Mouse (Mus musculus): ENCODE data around the gene Mcat. TPM values are rescaled to one million over a fixed set of nuclear protein-coding genes. Genes with fewer than 3 reads are reported as not detected.
A peak's percentile ranks its signal among the peaks of the same experiment; 100 is the strongest.

The Mcat gene
- 18.1 and 21.0 TPM in 2 replicates for polyA plus RNA-seq (2015; fragmentation: Nextera tagmentation; extraction: Ambion mirVana)

DNA sequence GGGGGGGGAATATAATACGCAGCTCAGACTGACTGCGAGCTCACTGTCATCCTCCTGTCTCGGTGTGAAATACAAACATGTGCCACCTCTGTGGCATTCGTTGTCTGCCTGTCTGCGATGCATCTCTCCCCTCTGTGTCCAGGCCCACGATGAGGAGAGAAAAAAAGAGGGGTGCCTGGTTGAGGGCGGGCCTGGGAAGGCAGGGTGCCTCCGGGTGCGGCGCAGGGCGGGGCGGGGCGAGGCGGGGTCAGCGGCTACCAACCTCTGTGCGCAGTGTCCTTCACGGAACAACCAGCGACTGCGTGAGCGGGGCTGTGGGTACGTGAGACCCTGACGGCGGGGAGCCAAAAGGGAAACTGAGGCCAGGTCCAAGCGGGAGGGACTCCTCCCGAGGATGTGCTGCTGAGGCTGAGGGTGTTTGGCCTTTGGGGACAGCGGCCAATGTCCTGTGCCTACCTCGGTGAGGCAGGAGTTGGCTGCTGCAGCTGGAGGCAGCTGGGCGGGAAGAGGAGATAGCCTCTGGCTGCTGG, at the start of gene Mcat, which contains the start of gene Tspo:
TSS of gene Mcat (minus strand) at position 461 of the 530 bp plus-strand sequence.
TSS of gene Tspo (plus strand) at position 266 of the 530 bp plus-strand sequence.
- peak; percentile 79 for DNase-seq
- ATAC-seq (ENCODE audit: low read depth): peak; percentile 83
- H3K4me1 ChIP-seq (replicated peaks): peaks cover 72% of the 10 kb centered on the region

DNA sequence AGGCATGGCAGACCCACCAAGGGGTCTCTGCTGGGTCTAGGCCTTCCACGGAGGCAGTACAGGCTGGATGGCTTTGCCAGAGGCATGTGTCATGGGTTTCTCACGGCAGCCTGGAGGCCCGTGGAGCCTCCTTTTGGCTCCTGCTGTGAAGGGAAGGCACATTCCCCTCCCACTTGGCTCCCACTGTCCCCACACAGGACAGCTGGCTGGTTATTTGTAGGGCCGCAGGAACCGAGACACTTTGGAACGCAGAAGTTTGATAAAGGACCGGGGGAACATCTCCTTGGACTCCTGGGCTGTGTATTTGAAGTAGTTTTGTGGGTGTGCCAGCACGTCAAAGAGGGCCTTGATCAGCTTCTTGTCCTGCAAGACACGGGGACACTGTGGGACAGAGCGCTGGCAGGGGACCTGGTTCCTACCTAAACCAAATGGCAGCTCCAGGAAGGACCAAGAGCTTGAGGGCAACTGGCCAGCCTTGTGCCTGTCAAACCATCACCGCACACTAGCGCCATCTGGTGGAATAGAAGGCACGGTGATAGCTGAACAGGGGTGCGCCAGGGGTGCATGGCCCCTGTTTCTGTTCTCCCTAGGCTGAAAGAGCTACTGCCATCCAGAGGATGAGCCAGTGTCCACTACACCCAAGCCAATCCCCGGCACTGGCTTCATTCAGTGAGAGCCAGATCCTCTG, 43.7 kb upstream of the Mcat start:
- peaks cover 38% of the 10 kb centered on the region for H3K4me1 ChIP-seq (replicated peaks)
- peak overlapping the region; percentile 42 for H3K4me2 ChIP-seq
- H3K9me3 ChIP-seq (replicated peaks): no peaks in the 10 kb centered on the region
- H3K27ac ChIP-seq: peak overlapping the region; percentile 71
- peak overlapping the region; percentile 53 for H3K9ac ChIP-seq
- 0 out of 2 replicates have a peak overlapping the region, but pooled peaks have one; percentile 2 for H3K4me3 ChIP-seq (replicated peaks)
- ATAC-seq (ENCODE audit: low read depth) (peak; percentile 68), DNase-seq (peak; percentile 68)
- no peaks in the 10 kb centered on the region; the same call in 1 of the 2 replicates for H3K27me3 ChIP-seq
- WGBS (ENCODE audit: insufficient replicate concordance): 39% methylated on average over 15 of the region's 15 CpGs
- H3K36me3 ChIP-seq: no peaks in the 10 kb centered on the region

More for the DNA sequence above, at the start of gene Mcat, which contains the start of gene Tspo:
- H3K4me3 ChIP-seq (replicated peaks): peak within 1 kb of the TSS; percentile 77
- H3K27ac ChIP-seq: peak within 1 kb of the TSS; percentile 96
- H3K27me3 ChIP-seq: no peaks in the 10 kb centered on the region
- peak within 1 kb of the TSS; percentile 88 for H3K9ac ChIP-seq
- peak within 1 kb of the TSS; percentile 86 for H3K4me2 ChIP-seq
- H3K36me3 ChIP-seq: no peaks in the 10 kb centered on the region
- no peaks in the 10 kb centered on the region for H3K9me3 ChIP-seq (replicated peaks)
- WGBS (ENCODE audit: insufficient replicate concordance): under 1% methylated on average over 28 of the region's 28 CpGs

DNA sequence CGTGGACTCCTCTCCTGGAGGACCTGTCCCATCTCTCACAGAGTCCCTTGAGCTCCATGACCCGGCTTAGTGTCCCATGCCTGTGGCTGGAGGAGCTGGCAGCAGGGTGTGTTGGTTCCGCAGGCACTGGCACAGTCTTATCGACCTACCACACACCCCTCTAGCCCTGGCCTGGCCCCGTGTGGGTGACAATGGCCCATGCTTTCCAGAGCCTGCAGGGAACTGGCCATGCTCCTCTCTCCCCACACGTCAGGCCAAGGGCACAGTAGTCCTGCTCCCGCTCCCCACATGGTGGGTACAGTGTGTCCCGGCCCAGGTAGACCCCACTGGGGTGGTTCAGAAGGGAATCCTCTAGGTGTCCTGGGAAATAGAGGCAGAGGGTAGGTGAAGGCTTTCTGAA, 43.1 kb upstream of the Mcat start:
- Histone ChIP-seq H3K9me3 (replicated peaks) (no peaks in the 10 kb centered on the region), H3K27ac (peak overlapping the region; percentile 71), H3K27me3 (no peaks in the 10 kb centered on the region; the same call in 1 of the 2 replicates), H3K9ac (peak overlapping the region; percentile 53), H3K4me2 (peak overlapping the region; percentile 42), H3K36me3 (no peaks in the 10 kb centered on the region), H3K4me3 (replicated peaks) (0 out of 2 replicates have a peak overlapping the region, but pooled peaks have one; percentile 2), H3K4me1 (replicated peaks) (peaks cover 41% of the 10 kb centered on the region)
- WGBS (ENCODE audit: insufficient replicate concordance): 63% methylated on average over 8 of the region's 8 CpGs
- DNase-seq (peak; percentile 49), ATAC-seq (ENCODE audit: low read depth) (peak; percentile 89)

- peaks cover 46% of the 10 kb centered on the region for H3K4me1 ChIP-seq (replicated peaks)
- DNase-seq (no peak), ATAC-seq (ENCODE audit: low read depth) (peak; percentile 27; the same call in 1 of the 2 replicates)
- no peaks in the 10 kb centered on the region; the same call in 1 of the 2 replicates for H3K27me3 ChIP-seq
- no peaks in the 10 kb centered on the region for H3K9me3 ChIP-seq (replicated peaks)
- H3K4me3 ChIP-seq (replicated peaks): no peak overlapping the region
- H3K4me2 ChIP-seq: 0 out of 2 replicates have a peak overlapping the region, but pooled peaks have one; percentile 42
- H3K27ac ChIP-seq: peak overlapping the region; percentile 71
- 0 out of 2 replicates have a peak overlapping the region, but pooled peaks have one; percentile 9 for H3K9ac ChIP-seq
- no peaks in the 10 kb centered on the region for H3K36me3 ChIP-seq
- 82% methylated on average over 11 of the region's 11 CpGs for WGBS (ENCODE audit: insufficient replicate concordance)
Observed at GRCm38 (mm10) chr15:83606216-83606615, 42.6 kb upstream of the Mcat start.

DNA sequence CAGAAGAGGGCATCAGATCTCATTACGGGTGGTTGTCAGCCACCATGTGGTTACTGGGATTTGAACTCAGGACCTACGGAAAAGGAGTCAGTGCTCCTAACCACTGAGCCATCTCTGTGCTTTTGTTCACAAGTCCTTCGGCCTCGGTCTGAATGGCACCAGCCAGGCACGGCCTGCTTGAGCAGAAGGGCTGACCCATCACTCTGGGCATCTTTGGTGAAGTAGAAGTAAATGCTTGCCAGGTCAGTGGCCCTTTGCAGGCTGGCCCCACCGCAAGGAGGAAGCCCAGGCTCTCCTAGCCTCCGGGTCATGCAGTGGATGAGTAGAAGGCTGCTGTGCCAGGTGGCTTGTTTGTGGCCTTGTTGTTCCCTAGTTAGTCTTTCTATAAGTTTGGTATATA, 39.8 kb upstream of the Mcat start:
- Histone ChIP-seq H3K9ac (no peak overlapping the region), H3K27ac (peak overlapping the region; percentile 15; the same call in 1 of the 2 replicates), H3K27me3 (no peaks in the 10 kb centered on the region), H3K36me3 (no peaks in the 10 kb centered on the region), H3K4me3 (replicated peaks) (no peak overlapping the region), H3K4me2 (no peak overlapping the region), H3K9me3 (replicated peaks) (no peaks in the 10 kb centered on the region), H3K4me1 (replicated peaks) (peaks cover 62% of the 10 kb centered on the region)
- WGBS (ENCODE audit: insufficient replicate concordance): 85% methylated on average over 7 of the region's 7 CpGs
- no peak for ATAC-seq (ENCODE audit: low read depth)
- DNase-seq: no peak

GRCm38 (mm10) chr15:83603046-83603396, 39.4 kb upstream of the Mcat start:
- peak overlapping the region; percentile 25 for H3K27ac ChIP-seq
- 76% methylated on average over 1 of the region's 1 CpGs for WGBS (ENCODE audit: insufficient replicate concordance)
- H3K36me3 ChIP-seq: no peaks in the 10 kb centered on the region
- DNase-seq (no peak), ATAC-seq (ENCODE audit: low read depth) (no peak)
- H3K27me3 ChIP-seq: no peaks in the 10 kb centered on the region
- no peaks in the 10 kb centered on the region for H3K9me3 ChIP-seq (replicated peaks)
- H3K4me2 ChIP-seq: no peak overlapping the region
- peaks cover 62% of the 10 kb centered on the region for H3K4me1 ChIP-seq (replicated peaks)
- no peak overlapping the region for H3K4me3 ChIP-seq (replicated peaks)
- H3K9ac ChIP-seq: no peak overlapping the region

DNA sequence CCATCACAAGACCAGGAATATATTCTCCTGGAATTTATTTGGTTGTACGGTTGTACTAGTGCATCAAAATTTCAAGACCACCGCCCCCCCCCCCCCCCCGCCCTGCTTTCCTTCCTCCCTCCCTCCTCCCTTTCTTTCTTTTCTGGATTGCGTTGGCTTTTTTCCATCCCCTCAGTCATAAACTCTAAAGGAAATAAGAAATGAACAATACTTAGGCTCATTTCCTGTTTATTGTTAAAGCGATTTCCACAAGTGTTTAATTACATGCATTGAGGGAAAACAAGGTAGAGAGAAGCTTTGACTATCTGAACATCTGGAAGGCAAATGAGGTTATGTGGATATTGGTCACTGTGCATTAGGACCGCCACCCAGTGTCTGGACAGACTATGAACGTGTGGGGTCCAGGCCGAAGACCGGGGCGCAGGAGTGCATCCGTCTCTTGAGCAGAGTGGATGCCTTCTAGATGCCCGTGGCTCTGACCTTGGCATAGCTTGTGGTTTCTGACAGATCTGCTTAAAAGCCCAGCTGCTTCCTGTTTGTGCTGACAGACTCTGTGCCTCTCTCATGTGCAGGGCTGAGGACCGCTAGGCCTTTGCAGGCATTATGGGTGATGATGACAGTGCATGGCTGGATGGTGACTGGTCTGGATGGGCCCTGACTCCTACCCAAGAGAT, 38.9 kb upstream of the Mcat start:
- H3K9ac ChIP-seq: no peak overlapping the region
- DNase-seq (no peak), ATAC-seq (ENCODE audit: low read depth) (no peak)
- WGBS (ENCODE audit: insufficient replicate concordance): 61% methylated on average over 13 of the region's 13 CpGs
- H3K4me2 ChIP-seq: no peak overlapping the region
- peak overlapping the region; percentile 25 for H3K27ac ChIP-seq
- H3K36me3 ChIP-seq: no peaks in the 10 kb centered on the region
- H3K27me3 ChIP-seq: no peaks in the 10 kb centered on the region
- no peak overlapping the region for H3K4me3 ChIP-seq (replicated peaks)
- no peaks in the 10 kb centered on the region for H3K9me3 ChIP-seq (replicated peaks)
- peaks cover 62% of the 10 kb centered on the region for H3K4me1 ChIP-seq (replicated peaks)

GRCm38 (mm10) chr15:83601185-83601584, 37.6 kb upstream of the Mcat start:
- Histone ChIP-seq H3K36me3 (no peaks in the 10 kb centered on the region), H3K9ac (no peak overlapping the region), H3K4me1 (replicated peaks) (peaks cover 62% of the 10 kb centered on the region), H3K4me3 (replicated peaks) (no peak overlapping the region), H3K27ac (peak overlapping the region; percentile 51), H3K27me3 (no peaks in the 10 kb centered on the region), H3K4me2 (no peak overlapping the region), H3K9me3 (replicated peaks) (no peaks in the 10 kb centered on the region)
- DNase-seq: no peak
- ATAC-seq (ENCODE audit: low read depth): peak; percentile 37; the same call in 1 of the 2 replicates
- WGBS (ENCODE audit: insufficient replicate concordance): 39% methylated on average over 4 of the region's 4 CpGs

DNA sequence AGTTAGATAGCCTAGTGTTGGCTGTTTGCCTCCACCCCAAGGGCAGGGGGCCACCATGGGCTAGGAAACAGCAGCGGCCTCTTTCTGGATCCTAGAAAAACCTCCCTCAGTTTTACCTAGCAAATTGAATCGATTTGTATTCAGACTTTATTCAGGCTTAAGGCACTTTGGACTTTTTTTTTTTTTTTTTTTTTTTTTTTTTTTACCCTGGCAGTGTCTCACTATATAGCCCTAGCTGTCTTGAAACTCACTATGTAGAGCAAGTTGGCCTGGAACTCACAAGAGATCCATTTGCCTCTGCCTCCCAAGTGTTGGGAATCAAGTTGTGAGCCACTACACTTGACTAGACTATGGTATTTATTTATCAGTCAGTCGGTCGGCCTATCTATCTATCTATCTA, 33.2 kb upstream of the Mcat start:
- H3K27me3 ChIP-seq: no peaks in the 10 kb centered on the region
- peaks cover 67% of the 10 kb centered on the region for H3K4me1 ChIP-seq (replicated peaks)
- DNase-seq (no peak), ATAC-seq (ENCODE audit: low read depth) (no peak)
- WGBS (ENCODE audit: insufficient replicate concordance): 71% methylated on average over 4 of the region's 4 CpGs
- no peaks in the 10 kb centered on the region for H3K9me3 ChIP-seq (replicated peaks)
- H3K36me3 ChIP-seq: no peaks in the 10 kb centered on the region
- H3K4me3 ChIP-seq (replicated peaks): no peak overlapping the region
- peak overlapping the region; percentile 94; the same call in 1 of the 2 replicates for H3K9ac ChIP-seq
- H3K27ac ChIP-seq: peak overlapping the region; percentile 100; the same call in 1 of the 2 replicates
- H3K4me2 ChIP-seq: no peak overlapping the region

- H3K9ac ChIP-seq: peak overlapping the region; percentile 94
- H3K36me3 ChIP-seq: peaks cover 11% of the 10 kb centered on the region
- peak overlapping the region; percentile 100 for H3K27ac ChIP-seq
- no peak for DNase-seq
- H3K27me3 ChIP-seq: no peaks in the 10 kb centered on the region
- H3K4me2 ChIP-seq: peak overlapping the region; percentile 98
- H3K4me3 ChIP-seq (replicated peaks): peak overlapping the region; percentile 81
- H3K9me3 ChIP-seq (replicated peaks): no peaks in the 10 kb centered on the region
- ATAC-seq (ENCODE audit: low read depth): no peak
- WGBS (ENCODE audit: insufficient replicate concordance): 30% methylated on average over 7 of the region's 7 CpGs
- peaks cover 68% of the 10 kb centered on the region for H3K4me1 ChIP-seq (replicated peaks)
Observed at GRCm38 (mm10) chr15:83595364-83595711, 31.8 kb upstream of the Mcat start.
